Mouse (Mus musculus): Measurements from ENCODE around the gene Shf. TPM values are rescaled to one million over a fixed set of nuclear protein-coding genes. Genes with fewer than 3 reads are reported as not detected.

Shf gene
- total RNA-seq, 2 experiments from 2014 or later: 61.7 to 62.6 TPM

- no peak for TF ChIP-seq CTCF (conservative IDR thresholded peaks at IDR 0.05)
- DNase-seq (ENCODE audit: low spot score in 2 of 2): no peak
- Histone ChIP-seq H3K4me3 (peak overlapping the region; percentile 51), H3K27ac (no peak overlapping the region)
Measured at GRCm38 (mm10) chr2:122301921-122302573, 66.9 kb downstream of the Shf start.

- no peak for TF ChIP-seq CTCF (conservative IDR thresholded peaks at IDR 0.05)
- DNase-seq (ENCODE audit: low spot score in 2 of 2): no peak
- H3K4me3 ChIP-seq: peak overlapping the region; percentile 51
- H3K27ac ChIP-seq: no peak overlapping the region
Measured at GRCm38 (mm10) chr2:122301081-122301920, 67.7 kb downstream of the Shf start.

GRCm38 (mm10) chr2:122300656-122301020 is 68.3 kb downstream of the Shf start:
- TF ChIP-seq CTCF (conservative IDR thresholded peaks at IDR 0.05): no peak
- no peak overlapping the region for H3K27ac ChIP-seq
- DNase-seq (ENCODE audit: low spot score in 2 of 2): no peak
- no peak overlapping the region for H3K4me3 ChIP-seq

- no peak for DNase-seq (ENCODE audit: low spot score in 2 of 2)
- no peak overlapping the region for H3K4me3 ChIP-seq
- no peak overlapping the region for H3K27ac ChIP-seq
- no peak for TF ChIP-seq CTCF (conservative IDR thresholded peaks at IDR 0.05)
Measured at GRCm38 (mm10) chr2:122299911-122300655, 68.9 kb downstream of the Shf start.

Other genes starting within 250 kb of the Shf start
- gene B2m, start 221.5 kb downstream of the Shf start, total RNA-seq (2021): 100 to 1,000 TPM in 1 of 2 experiments, 10 to 100 TPM in 1; 98.0 to 115 TPM
- not detected for gene Trim69, start 208.5 kb downstream of the Shf start, total RNA-seq (2021)
- gene Patl2, start 183.0 kb downstream of the Shf start, total RNA-seq (2021): not detected
- gene Terb2, start 182.9 kb downstream of the Shf start, total RNA-seq (2021): not detected
- 10 to 100 TPM; 19.0 to 19.3 TPM for gene Sord, start 134.4 kb downstream of the Shf start, total RNA-seq (2021)
- under 1 TPM in 1 of 2 experiments, not detected in 1; 0.08 TPM for gene Duox2, start 70.7 kb downstream of the Shf start, total RNA-seq (2021)
- gene Duoxa2, start 70.3 kb downstream of the Shf start, total RNA-seq (2021): not detected
- not detected for gene Duoxa1, start 55.4 kb downstream of the Shf start, total RNA-seq (2021)
- not detected for gene Duox1, start 53.5 kb downstream of the Shf start, total RNA-seq (2021)
- gene Slc28a2, start 57.3 kb upstream of the Shf start, total RNA-seq (2021): under 1 TPM in 1 of 2 experiments, not detected in 1; 0.54 TPM
- not detected for gene Gm14085, start 115.8 kb upstream of the Shf start, total RNA-seq (2021)
- gene Gatm, start 242.1 kb upstream of the Shf start, total RNA-seq (2021): 10 to 100 TPM; 64.9 to 72.1 TPM

Data from layer of hippocampus, adult 2 months (tissue).